Mouse (Mus musculus) midbrain, embryonic 11.5 days (tissue): ENCODE data around the gene Gm26602. TPM values are rescaled to one million over a fixed set of nuclear protein-coding genes. Genes with fewer than 3 reads are reported as not detected.

Source experiments
- ATAC-seq: fragments of 200-750 bp; cut with Nextera tagmentation; 2 replicates; pipeline ENCODE4 v1.8.0; 2017; ENCODE audit warnings: moderate TSS enrichment, moderate library complexity; ENCODE audit not compliant: low FRiP score
- DNase-seq: peaks from one replicate; pipeline ENCODE4 v3.0.0; 2015; ENCODE audit warnings: low spot score; ENCODE audit errors: missing footprints
- H3K27ac ChIP-seq: fragments of 300-500 bp; sonication (generic); 2 replicates; pipeline ENCODE4 v1.5.1; 2014; ENCODE audit warnings: low read depth, low read length
- H3K27me3 ChIP-seq: fragments of 300-500 bp; sonication (generic); 2 replicates; pipeline ENCODE4 v1.6.1; 2014; ENCODE audit warnings: mild to moderate bottlenecking, low read length, moderate library complexity, mixed read lengths; ENCODE audit not compliant: control insufficient read depth, insufficient read depth
- H3K36me3 ChIP-seq: fragments of 300-500 bp; sonication (generic); 2 replicates; pipeline ENCODE4 v1.6.1; 2014; ENCODE audit warnings: mild to moderate bottlenecking, low read length, moderate library complexity, mixed read lengths; ENCODE audit not compliant: control insufficient read depth, insufficient read depth
- H3K4me1 ChIP-seq: fragments of 300-500 bp; sonication (generic); 2 replicates; pipeline ENCODE4 v1.6.1; 2014; ENCODE audit warnings: low read length; ENCODE audit not compliant: control insufficient read depth, insufficient read depth
- H3K4me2 ChIP-seq: fragments of 300-500 bp; sonication (generic); 2 replicates; pipeline ENCODE4 v1.6.1; 2014; ENCODE audit warnings: mild to moderate bottlenecking, moderate library complexity
- H3K4me3 ChIP-seq: fragments of 300-500 bp; sonication (generic); 2 replicates; pipeline ENCODE4 v1.5.1; 2014; ENCODE audit warnings: low read depth, low read length
- H3K9ac ChIP-seq: fragments of 300-500 bp; sonication (generic); 2 replicates; pipeline ENCODE4 v1.6.1; 2014; ENCODE audit warnings: low read length
- H3K9me3 ChIP-seq: fragments of 300-500 bp; sonication (generic); 2 replicates; pipeline ENCODE4 v1.6.1; 2016; ENCODE audit warnings: low read length; ENCODE audit not compliant: control insufficient read depth
- WGBS: fragments of 180-500 bp; shearing (Covaris S2); extraction: QIAGEN DNeasy Blood & Tissue Kit; methylation state at CpG from one replicate; pipeline ENCODE4 v1.1.7; 2014; 5-methylcytosine and 5-hydroxymethylcytosine counted together
- polyA plus RNA-seq: library from polyadenylated mRNA; unstranded; fragments of >200 nt; fragmentation: Nextera tagmentation; extraction: Ambion mirVana; gene quantifications from 2 replicates; pipeline ENCODE4 v1.2.1, GENCODE M21; 2014

Gene Gm26602
- polyA plus RNA-seq, 1 experiment from 2014 or later, result 20.6 TPM

DNA sequence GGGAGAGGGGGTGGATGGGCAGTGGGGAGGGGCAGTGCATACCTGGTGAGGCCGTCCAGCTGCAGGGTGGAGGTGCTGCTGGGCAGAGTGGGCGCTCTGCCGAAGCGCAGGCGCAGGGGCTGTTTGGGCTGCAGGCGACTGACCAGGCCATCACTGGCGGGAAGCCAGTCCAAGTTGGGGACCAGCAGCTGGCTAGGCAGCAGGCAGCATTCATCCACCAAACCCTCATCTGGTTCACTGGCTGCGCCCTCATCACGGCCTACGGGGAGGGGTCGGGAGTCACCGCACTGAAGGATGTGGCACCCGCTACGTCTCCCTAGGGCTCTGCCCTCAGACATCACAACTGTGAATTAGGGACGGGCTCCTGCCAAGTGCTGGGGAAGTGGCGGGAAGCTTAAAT, 14.3 kb upstream of the Gm26602 start:
- no peak for DNase-seq
- peaks cover 8% of the 10 kb centered on the region for H3K4me1 ChIP-seq
- H3K27me3 ChIP-seq, result peaks cover 2% of the 10 kb centered on the region; the same call in 1 of the 2 replicates
- no peak for ATAC-seq
- H3K4me2 ChIP-seq, result no peak overlapping the region
- H3K9ac ChIP-seq, result no peak overlapping the region
- H3K9me3 ChIP-seq, result no peaks in the 10 kb centered on the region
- H3K27ac ChIP-seq, result no peak overlapping the region
- no peak overlapping the region for H3K4me3 ChIP-seq
- peaks cover 6% of the 10 kb centered on the region; the same call in 1 of the 2 replicates for H3K36me3 ChIP-seq
- 96% methylated on average over 16 of the region's 16 CpGs for WGBS

GRCm38 (mm10) chr10:79896814-79897213, 13.8 kb upstream of the Gm26602 start:
- Histone ChIP-seq H3K9me3 (no peaks in the 10 kb centered on the region), H3K27ac (no peak overlapping the region), H3K4me3 (no peak overlapping the region), H3K4me1 (peaks cover 13% of the 10 kb centered on the region), H3K9ac (no peak overlapping the region), H3K36me3 (peaks cover 6% of the 10 kb centered on the region; the same call in 1 of the 2 replicates), H3K4me2 (no peak overlapping the region), H3K27me3 (peaks cover 2% of the 10 kb centered on the region; the same call in 1 of the 2 replicates)
- no peak for DNase-seq
- 85% methylated on average over 13 of the region's 13 CpGs for WGBS
- no peak for ATAC-seq

DNA sequence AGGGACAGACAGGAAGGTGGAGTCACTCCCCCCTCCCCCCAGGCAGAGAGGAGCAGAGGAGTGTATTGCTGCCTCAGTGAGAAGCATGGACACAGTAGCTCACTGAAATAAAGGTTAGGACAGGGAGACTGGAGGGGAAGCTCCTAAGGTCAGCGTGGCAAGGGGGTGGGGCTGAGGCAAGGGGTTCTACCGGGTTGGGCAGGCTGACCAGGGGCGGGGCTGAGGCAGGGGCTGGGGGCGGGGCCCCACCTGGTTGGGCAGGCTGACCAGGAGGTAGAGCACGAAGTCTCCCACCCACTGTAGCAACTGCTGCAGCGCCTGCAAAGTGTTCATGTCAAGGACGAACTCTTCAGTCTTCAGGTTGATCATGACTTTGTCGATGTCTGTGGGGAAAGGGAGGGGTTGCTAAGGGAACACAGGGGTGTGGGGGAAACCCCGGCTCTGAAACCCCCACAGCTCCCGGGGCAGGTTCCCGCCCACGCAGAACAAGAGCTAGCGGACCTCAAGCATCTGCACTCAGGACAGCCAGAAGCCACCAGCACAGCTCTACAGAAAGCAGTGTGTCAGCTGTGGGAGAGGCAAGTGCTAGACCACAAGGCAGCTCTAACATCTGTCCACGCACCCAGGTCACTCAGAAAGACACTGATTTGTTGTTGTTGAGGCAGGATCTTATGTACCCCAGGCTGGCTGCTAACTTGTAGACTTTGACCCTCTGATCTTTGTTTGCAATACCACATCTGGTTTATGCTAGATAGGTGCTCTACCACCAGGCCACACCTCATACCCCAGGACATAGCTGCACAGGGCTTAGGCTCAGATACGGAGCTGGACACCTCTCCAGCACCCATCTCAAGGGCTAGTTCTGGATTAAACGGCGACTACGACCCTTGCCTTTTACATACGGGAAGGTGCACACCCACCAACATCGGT, 13.1 kb upstream of the Gm26602 start:
- H3K4me3 ChIP-seq, result no peak overlapping the region
- WGBS, result 55% methylated on average over 20 of the region's 20 CpGs
- peaks cover 6% of the 10 kb centered on the region for H3K36me3 ChIP-seq
- H3K4me2 ChIP-seq, result no peak overlapping the region
- no peak overlapping the region for H3K9ac ChIP-seq
- H3K9me3 ChIP-seq, result no peaks in the 10 kb centered on the region
- DNase-seq (no peak), ATAC-seq (no peak)
- H3K27me3 ChIP-seq, result peaks cover 2% of the 10 kb centered on the region; the same call in 1 of the 2 replicates
- no peak overlapping the region for H3K27ac ChIP-seq
- peaks cover 13% of the 10 kb centered on the region for H3K4me1 ChIP-seq

DNA sequence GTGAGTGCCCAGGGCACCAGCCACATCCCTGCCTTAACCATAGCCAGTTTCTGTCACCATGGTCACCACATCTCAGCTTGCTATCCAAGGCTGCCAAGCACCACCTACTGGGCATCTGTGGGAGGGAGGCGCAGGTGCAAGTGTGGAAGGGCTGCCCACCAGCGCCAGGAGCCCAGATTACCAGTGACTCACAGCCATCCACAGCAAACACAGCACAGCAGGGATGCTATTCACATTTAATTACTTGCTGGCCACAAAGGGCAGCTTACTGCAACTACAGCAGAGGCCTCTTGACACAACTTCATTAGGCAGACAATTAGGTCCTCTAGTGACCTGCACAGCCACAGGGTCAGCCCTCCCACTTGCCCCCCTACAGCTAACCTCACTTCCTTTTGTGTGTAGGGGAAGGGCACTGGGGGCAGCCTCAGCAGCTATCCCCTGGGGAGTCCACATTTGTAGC, 9.7 kb upstream of the Gm26602 start:
- Histone ChIP-seq H3K27ac (no peak overlapping the region), H3K4me1 (peaks cover 13% of the 10 kb centered on the region), H3K36me3 (peaks cover 9% of the 10 kb centered on the region), H3K4me2 (no peak overlapping the region), H3K4me3 (no peak overlapping the region), H3K9me3 (no peaks in the 10 kb centered on the region), H3K9ac (no peak overlapping the region), H3K27me3 (peaks cover 2% of the 10 kb centered on the region; the same call in 1 of the 2 replicates)
- no peak for DNase-seq
- ATAC-seq, result peak; percentile 47
- WGBS, result 12% methylated on average over 2 of the region's 2 CpGs

DNA sequence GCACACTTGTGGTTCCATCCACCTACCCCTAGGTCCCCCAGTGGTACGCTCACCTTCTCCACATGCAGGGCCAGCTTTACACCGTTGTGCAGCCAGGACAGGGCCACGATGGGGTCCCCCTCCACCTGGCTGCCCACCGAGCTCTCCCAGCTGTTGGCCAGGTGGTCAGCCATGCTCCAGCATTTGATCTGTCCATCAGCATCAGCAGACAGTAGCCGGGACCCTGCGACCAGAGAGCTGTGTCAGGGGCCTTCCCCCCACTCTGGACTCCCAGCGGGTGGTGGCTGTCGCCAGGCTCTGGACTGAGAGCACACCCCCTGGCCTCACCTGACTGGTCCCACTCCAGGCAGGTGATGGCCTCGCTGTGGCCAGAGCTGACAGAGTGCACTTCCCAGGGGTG, 3.9 kb upstream of the Gm26602 start:
- WGBS, result 92% methylated on average over 9 of the region's 9 CpGs
- no peak overlapping the region for H3K27ac ChIP-seq
- H3K36me3 ChIP-seq, result peaks cover 13% of the 10 kb centered on the region
- DNase-seq, result no peak
- H3K4me1 ChIP-seq, result peaks cover 9% of the 10 kb centered on the region
- H3K9ac ChIP-seq, result no peak overlapping the region
- H3K27me3 ChIP-seq, result no peaks in the 10 kb centered on the region
- no peak overlapping the region for H3K4me2 ChIP-seq
- ATAC-seq, result no peak
- H3K4me3 ChIP-seq, result no peak overlapping the region
- no peaks in the 10 kb centered on the region for H3K9me3 ChIP-seq

DNA sequence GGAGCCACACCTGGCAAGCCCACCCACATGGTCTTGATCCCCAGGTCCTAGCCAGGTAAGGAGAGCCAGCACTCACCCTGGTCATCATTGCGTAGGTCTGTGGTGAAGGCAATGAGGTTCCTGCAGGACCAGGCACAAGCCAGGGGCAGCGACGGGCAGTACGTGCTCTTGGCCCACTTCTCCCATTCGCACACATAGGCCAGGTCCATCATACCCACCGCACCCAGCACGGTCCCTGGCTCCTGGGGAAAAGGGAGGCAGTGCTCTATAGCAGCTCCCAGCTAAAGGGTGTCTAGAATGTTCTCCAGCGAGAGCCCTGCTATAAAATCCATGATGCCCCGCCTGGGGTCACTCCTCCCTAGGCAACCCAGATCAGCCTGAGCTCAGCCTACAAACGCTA, 3.2 kb upstream of the Gm26602 start:
- DNase-seq (no peak), ATAC-seq (no peak)
- no peak overlapping the region for H3K4me3 ChIP-seq
- no peak overlapping the region for H3K27ac ChIP-seq
- no peaks in the 10 kb centered on the region for H3K9me3 ChIP-seq
- no peaks in the 10 kb centered on the region for H3K27me3 ChIP-seq
- no peak overlapping the region for H3K4me2 ChIP-seq
- no peak overlapping the region for H3K9ac ChIP-seq
- 94% methylated on average over 10 of the region's 10 CpGs for WGBS
- peaks cover 13% of the 10 kb centered on the region for H3K36me3 ChIP-seq
- H3K4me1 ChIP-seq, result peaks cover 8% of the 10 kb centered on the region

- Histone ChIP-seq H3K27ac (peak within 1 kb of the TSS; percentile 95), H3K9ac (peak within 1 kb of the TSS; percentile 98), H3K4me3 (peak within 1 kb of the TSS; percentile 76), H3K4me2 (peak within 1 kb of the TSS; percentile 39), H3K9me3 (no peaks in the 10 kb centered on the region), H3K4me1 (peaks cover 8% of the 10 kb centered on the region), H3K27me3 (no peaks in the 10 kb centered on the region), H3K36me3 (peaks cover 13% of the 10 kb centered on the region; the same call in 1 of the 2 replicates)
- ATAC-seq, result peak; percentile 95
- peak; percentile 99 for DNase-seq
- 2% methylated on average over 52 of the region's 52 CpGs for WGBS
Measured at GRCm38 (mm10) chr10:79908167-79909091, 2.2 kb upstream of the Gm26602 start, which contains the start of gene Med16. Gene Med16, minus strand, starts transcription at chr10:79908923.

GRCm38 (mm10) chr10:79909092-79909922, 1.3 kb upstream of the Gm26602 start:
- H3K27ac ChIP-seq, result peak overlapping the region; percentile 95
- no peaks in the 10 kb centered on the region for H3K27me3 ChIP-seq
- peak; percentile 96 for DNase-seq
- peaks cover 13% of the 10 kb centered on the region for H3K4me1 ChIP-seq
- H3K9ac ChIP-seq, result peak overlapping the region; percentile 98; the same call in 1 of the 2 replicates
- 28% methylated on average over 14 of the region's 14 CpGs for WGBS
- ATAC-seq, result peak; percentile 22; the same call in 1 of the 2 replicates
- H3K36me3 ChIP-seq, result peaks cover 13% of the 10 kb centered on the region; the same call in 1 of the 2 replicates
- H3K4me2 ChIP-seq, result peak overlapping the region; percentile 12; the same call in 1 of the 2 replicates
- H3K9me3 ChIP-seq, result no peaks in the 10 kb centered on the region
- peak overlapping the region; percentile 76; the same call in 1 of the 2 replicates for H3K4me3 ChIP-seq
